Mouse (Mus musculus) embryonic facial prominence, embryonic 11.5 days (tissue): ENCODE measurements around the gene Med12l. TPM values are rescaled to one million over a fixed set of nuclear protein-coding genes. Genes with fewer than 3 reads are reported as not detected.
"Not testable (repeated sequence)": the region's sequence is repeated elsewhere in the genome, so short reads cannot be mapped to it uniquely, and the experiment has no call there.

Experiments
- ATAC-seq: fragments of 200-750 bp; cut with Nextera tagmentation; replicated peaks from 2 replicates; pipeline ENCODE4 v1.8.0; 2017; ENCODE audit warnings: low read depth; ENCODE audit not compliant: insufficient number of reproducible peaks, low FRiP score, low TSS enrichment
- DNase-seq: peaks from one replicate; pipeline ENCODE4 v3.0.0-alpha.2; 2015; ENCODE audit warnings: low spot score
- H3K27ac ChIP-seq: fragments of 300-500 bp; sonication (generic); replicated peaks from 2 replicates; pipeline ENCODE4 v1.5.1; 2014; ENCODE audit warnings: mild to moderate bottlenecking, low read depth, low read length, control low read depth
- H3K27me3 ChIP-seq: fragments of 300-500 bp; sonication (generic); 2 replicates; pipeline ENCODE4 v1.6.1; 2014; ENCODE audit warnings: mild to moderate bottlenecking, low read length, moderate library complexity, mixed read lengths; ENCODE audit not compliant: control insufficient read depth, insufficient read depth
- H3K36me3 ChIP-seq: fragments of 300-500 bp; sonication (generic); replicated peaks from 2 replicates; pipeline ENCODE4 v1.6.1; 2014; ENCODE audit warnings: low read depth, mild to moderate bottlenecking, low read length, moderate library complexity, mixed read lengths; ENCODE audit not compliant: control insufficient read depth, insufficient read depth
- H3K4me1 ChIP-seq: fragments of 300-500 bp; sonication (generic); 2 replicates; pipeline ENCODE4 v1.6.1; 2014; ENCODE audit warnings: low read length, mixed read lengths; ENCODE audit not compliant: control insufficient read depth, insufficient read depth
- H3K4me2 ChIP-seq: fragments of 300-500 bp; sonication (generic); 2 replicates; pipeline ENCODE4 v1.6.1; 2014; ENCODE audit warnings: low read depth, mild to moderate bottlenecking, control low read depth, low read length, moderate library complexity
- H3K4me3 ChIP-seq: fragments of 300-500 bp; sonication (generic); 2 replicates; pipeline ENCODE4 v1.5.1; 2014; ENCODE audit warnings: low read depth, low read length, control low read depth
- H3K9ac ChIP-seq: fragments of 300-500 bp; sonication (generic); replicated peaks from 2 replicates; pipeline ENCODE4 v1.6.1; 2014; ENCODE audit warnings: mild to moderate bottlenecking, control low read depth, low read length
- H3K9me3 ChIP-seq: fragments of 300-500 bp; sonication (generic); replicated peaks from 2 replicates; pipeline ENCODE4 v1.6.1; 2016; ENCODE audit warnings: mild to moderate bottlenecking, low read length, inconsistent platforms, mixed read lengths; ENCODE audit not compliant: control insufficient read depth
- WGBS: fragments of 180-500 bp; shearing (Covaris S2); extraction: QIAGEN DNeasy Blood & Tissue Kit; methylation state at CpG from one replicate; pipeline ENCODE4 v1.1.7; 2014; 5-methylcytosine and 5-hydroxymethylcytosine counted together
- polyA plus RNA-seq: library from polyadenylated mRNA; unstranded; fragments of >200 nt; fragmentation: Nextera tagmentation; extraction: Ambion mirVana; gene quantifications from 2 replicates; pipeline ENCODE4 v1.2.1, GENCODE M21; 2014

Gene Med12l
- polyA plus RNA-seq, 1 experiment from 2014 or later, result 2.2 TPM

DNA sequence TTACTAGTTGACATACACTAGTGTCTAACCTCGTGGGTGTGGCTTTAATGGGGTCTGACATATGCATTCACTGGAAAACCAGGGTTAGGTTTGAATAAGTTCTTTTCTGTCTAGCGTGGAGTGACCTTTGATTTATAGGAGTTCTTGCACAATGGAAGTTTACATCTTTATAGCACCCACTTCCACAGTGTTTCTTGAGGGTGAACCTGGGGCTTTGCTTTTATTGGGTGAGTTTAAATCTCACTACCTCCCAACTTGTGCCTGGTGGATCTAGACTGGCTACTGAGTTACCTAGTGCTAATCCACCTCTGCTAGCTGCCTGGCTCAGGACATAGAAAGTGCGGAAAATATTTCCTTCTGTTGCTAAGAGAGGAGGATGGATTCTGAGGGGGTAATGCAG is 106.3 kb downstream of the Med12l start:
- no peak overlapping the region for H3K4me3 ChIP-seq
- no peak for ATAC-seq
- H3K9me3 ChIP-seq, result no peaks in the 10 kb centered on the region
- H3K4me1 ChIP-seq, result no peaks in the 10 kb centered on the region
- DNase-seq, result no peak
- 83% methylated on average over 3 of the region's 3 CpGs for WGBS
- H3K4me2 ChIP-seq, result no peak overlapping the region
- no peak overlapping the region for H3K27ac ChIP-seq
- no peak overlapping the region for H3K9ac ChIP-seq
- H3K36me3 ChIP-seq, result no peaks in the 10 kb centered on the region
- no peaks in the 10 kb centered on the region for H3K27me3 ChIP-seq

DNA sequence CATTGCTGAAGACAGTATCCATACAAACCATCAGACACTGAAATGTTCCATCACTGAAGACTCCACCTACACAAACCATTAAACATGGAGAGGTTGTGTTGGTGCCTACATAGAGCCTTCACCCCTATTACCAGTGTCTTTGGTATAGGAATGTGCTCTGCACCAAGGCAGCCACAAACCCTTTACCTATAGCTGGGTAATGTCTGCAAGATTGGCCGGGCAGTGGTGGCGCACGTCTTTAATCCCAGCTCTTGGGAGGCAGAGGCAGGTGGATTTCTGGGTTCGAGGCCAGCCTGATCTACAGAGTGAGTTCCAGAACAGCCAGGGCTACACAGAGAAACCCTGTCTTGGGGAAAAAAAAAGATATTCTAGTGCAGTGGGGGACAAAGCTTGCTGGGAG is 107.7 kb downstream of the Med12l start:
- not testable (repeated sequence) for DNase-seq, ATAC-seq, H3K9me3 ChIP-seq, H3K9ac ChIP-seq, H3K4me1 ChIP-seq, H3K4me2 ChIP-seq, H3K27me3 ChIP-seq, H3K27ac ChIP-seq, H3K4me3 ChIP-seq, H3K36me3 ChIP-seq
- 91% methylated on average over 4 of the region's 4 CpGs for WGBS

DNA sequence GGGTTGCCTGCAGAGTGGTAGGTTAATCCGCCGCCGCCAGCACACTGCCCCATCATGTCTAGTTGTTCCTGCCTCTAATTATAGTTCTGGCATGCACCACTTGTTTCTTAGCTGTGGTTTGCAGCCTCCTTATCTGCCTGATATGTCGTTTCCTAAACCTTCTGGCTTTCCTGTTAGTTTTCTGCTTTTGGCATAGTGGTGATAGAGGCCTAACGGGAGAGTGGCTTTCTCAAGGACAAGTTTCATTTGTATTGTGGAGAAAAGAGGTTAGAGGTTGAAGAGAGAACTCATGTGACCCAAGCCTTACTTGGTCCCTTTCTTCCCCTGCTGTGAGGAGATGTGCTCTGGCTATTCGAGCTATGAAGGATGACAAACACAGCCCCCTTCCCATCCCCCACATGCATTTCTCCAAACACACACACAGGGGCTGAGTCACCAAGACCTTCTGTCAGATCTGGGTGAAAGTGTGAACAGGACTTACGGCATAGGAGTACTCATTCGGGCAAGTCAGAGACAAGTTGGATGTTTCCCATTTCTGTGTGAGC is 108.4 kb downstream of the Med12l start:
- Histone ChIP-seq H3K27ac (no peak overlapping the region), H3K4me3 (no peak overlapping the region), H3K4me1 (no peaks in the 10 kb centered on the region), H3K4me2 (no peak overlapping the region), H3K9me3 (no peaks in the 10 kb centered on the region), H3K36me3 (no peaks in the 10 kb centered on the region), H3K9ac (no peak overlapping the region), H3K27me3 (no peaks in the 10 kb centered on the region)
- DNase-seq (no peak), ATAC-seq (no peak)
- WGBS, result 87% methylated on average over 8 of the region's 8 CpGs

GRCm38 (mm10) chr3:59121067-59121730 is 115.6 kb downstream of the Med12l start:
- Histone ChIP-seq H3K36me3 (no peaks in the 10 kb centered on the region), H3K9me3 (no peaks in the 10 kb centered on the region), H3K4me1 (no peaks in the 10 kb centered on the region), H3K4me2 (no peak overlapping the region), H3K4me3 (no peak overlapping the region), H3K27ac (no peak overlapping the region), H3K27me3 (no peaks in the 10 kb centered on the region), H3K9ac (no peak overlapping the region)
- WGBS, result 25% methylated on average over 7 of the region's 7 CpGs
- DNase-seq, result peak; percentile 22
- ATAC-seq, result peak; percentile 50; the same call in 1 of the 2 replicates

GRCm38 (mm10) chr3:59121780-59122449 is 116.3 kb downstream of the Med12l start:
- Histone ChIP-seq H3K27ac (no peak overlapping the region), H3K4me1 (no peaks in the 10 kb centered on the region), H3K36me3 (no peaks in the 10 kb centered on the region), H3K4me3 (no peak overlapping the region), H3K27me3 (no peaks in the 10 kb centered on the region), H3K9ac (no peak overlapping the region), H3K9me3 (no peaks in the 10 kb centered on the region), H3K4me2 (no peak overlapping the region)
- ATAC-seq (no peak), DNase-seq (no peak)
- 54% methylated on average over 7 of the region's 7 CpGs for WGBS

DNA sequence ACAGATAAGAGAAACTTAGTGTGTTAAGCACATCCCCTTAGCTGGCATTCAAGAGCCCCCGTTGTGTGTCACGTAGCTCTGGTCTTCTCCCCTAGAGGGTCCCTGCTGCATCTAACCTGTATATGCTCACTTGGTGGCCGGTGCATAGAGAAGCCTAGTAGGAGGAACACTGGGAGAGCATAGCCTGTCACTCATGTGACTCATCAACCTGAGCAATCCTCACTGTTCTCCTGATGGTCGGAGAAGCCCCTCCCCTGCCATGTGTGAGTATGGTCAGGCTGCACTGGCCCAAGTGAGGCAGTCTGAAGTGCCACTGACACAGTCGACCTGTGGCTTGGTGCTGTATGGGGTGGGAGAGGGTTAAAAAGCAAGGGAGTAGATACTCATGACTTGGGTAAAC is 119.4 kb downstream of the Med12l start:
- H3K27me3 ChIP-seq, result no peaks in the 10 kb centered on the region
- 68% methylated on average over 5 of the region's 5 CpGs for WGBS
- H3K9me3 ChIP-seq, result no peaks in the 10 kb centered on the region
- no peak overlapping the region for H3K4me2 ChIP-seq
- no peak overlapping the region for H3K27ac ChIP-seq
- no peak for ATAC-seq
- H3K4me3 ChIP-seq, result no peak overlapping the region
- DNase-seq, result no peak
- H3K4me1 ChIP-seq, result no peaks in the 10 kb centered on the region
- H3K9ac ChIP-seq, result no peak overlapping the region
- H3K36me3 ChIP-seq, result no peaks in the 10 kb centered on the region

DNA sequence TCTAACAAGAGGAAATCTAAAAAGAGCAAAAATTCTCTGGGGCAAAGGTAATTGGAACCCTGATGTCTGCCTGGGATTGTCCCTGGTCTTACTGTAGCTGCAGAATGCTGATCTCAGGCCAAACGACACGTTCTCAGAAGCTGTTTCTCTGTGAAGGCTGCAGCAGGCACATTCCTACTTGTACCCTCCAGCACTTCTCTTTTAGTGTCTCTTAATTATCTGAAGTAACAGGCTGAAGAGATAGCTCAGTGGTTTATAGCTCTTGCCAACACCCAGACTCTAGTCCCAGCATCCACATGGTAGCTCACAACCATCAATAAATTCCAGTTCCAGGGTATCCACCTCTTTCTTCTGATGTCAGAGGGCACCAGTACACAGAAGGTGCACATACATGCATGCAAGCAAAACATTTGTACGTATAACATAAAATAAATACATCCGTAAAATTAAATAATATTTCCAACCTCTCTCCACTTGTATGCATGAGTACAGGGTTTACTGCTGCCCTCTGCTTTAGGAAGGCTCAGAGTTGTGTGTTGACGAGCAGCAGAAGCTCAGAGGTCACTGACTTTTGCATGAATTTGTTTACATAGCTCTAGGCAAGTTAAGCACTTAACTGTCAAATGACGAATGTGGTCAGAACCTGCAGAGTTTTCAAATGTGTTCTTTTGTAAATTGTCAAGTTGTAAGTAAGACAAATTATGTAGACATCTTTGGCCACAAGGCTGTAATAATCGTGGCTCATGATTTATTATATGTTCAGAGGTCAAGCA is 120.3 kb downstream of the Med12l start:
- DNase-seq, result no peak
- 48% methylated on average over 7 of the region's 7 CpGs for WGBS
- Histone ChIP-seq H3K9me3 (no peaks in the 10 kb centered on the region), H3K27ac (no peak overlapping the region), H3K4me2 (no peak overlapping the region), H3K4me1 (no peaks in the 10 kb centered on the region), H3K9ac (no peak overlapping the region), H3K36me3 (no peaks in the 10 kb centered on the region), H3K27me3 (no peaks in the 10 kb centered on the region), H3K4me3 (no peak overlapping the region)
- no peak for ATAC-seq

DNA sequence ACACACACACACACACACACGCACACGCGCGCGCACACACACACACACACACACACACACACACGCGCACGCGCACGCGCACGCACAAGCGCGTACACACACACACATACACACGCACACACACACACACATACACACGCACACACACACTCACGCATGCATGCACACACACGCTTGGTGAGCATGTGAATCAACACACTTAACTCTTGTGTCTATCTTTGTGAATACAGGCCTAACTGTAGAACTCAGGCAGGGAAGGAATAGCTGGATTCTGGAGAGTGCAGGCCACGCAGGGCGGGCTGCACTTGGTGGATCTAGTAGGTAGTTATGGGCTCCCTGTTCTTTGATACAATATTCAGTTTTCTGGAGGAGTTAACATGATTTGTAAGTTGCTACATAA is 123.1 kb downstream of the Med12l start:
- no peak overlapping the region for H3K4me3 ChIP-seq
- H3K9me3 ChIP-seq, result no peaks in the 10 kb centered on the region
- WGBS, result 77% methylated on average over 20 of the region's 20 CpGs
- no peaks in the 10 kb centered on the region for H3K36me3 ChIP-seq
- no peak overlapping the region for H3K9ac ChIP-seq
- no peak for DNase-seq
- H3K4me2 ChIP-seq, result no peak overlapping the region
- H3K27ac ChIP-seq, result no peak overlapping the region
- no peak for ATAC-seq
- no peaks in the 10 kb centered on the region for H3K27me3 ChIP-seq
- H3K4me1 ChIP-seq, result no peaks in the 10 kb centered on the region
